Mouse (Mus musculus): ENCODE data around the gene Plbd2. TPM values are rescaled to one million over a fixed set of nuclear protein-coding genes. Genes with fewer than 3 reads are reported as not detected.

Gene Plbd2
- polyA plus RNA-seq (2015; fragmentation: Illumina TruSeq; extraction: RNeasy Lipid Tissue Mini Kit (QIAGEN cat#74804); ENCODE audit: insufficient read depth, low read depth, low replicate concordance): 9.8 TPM

DNA sequence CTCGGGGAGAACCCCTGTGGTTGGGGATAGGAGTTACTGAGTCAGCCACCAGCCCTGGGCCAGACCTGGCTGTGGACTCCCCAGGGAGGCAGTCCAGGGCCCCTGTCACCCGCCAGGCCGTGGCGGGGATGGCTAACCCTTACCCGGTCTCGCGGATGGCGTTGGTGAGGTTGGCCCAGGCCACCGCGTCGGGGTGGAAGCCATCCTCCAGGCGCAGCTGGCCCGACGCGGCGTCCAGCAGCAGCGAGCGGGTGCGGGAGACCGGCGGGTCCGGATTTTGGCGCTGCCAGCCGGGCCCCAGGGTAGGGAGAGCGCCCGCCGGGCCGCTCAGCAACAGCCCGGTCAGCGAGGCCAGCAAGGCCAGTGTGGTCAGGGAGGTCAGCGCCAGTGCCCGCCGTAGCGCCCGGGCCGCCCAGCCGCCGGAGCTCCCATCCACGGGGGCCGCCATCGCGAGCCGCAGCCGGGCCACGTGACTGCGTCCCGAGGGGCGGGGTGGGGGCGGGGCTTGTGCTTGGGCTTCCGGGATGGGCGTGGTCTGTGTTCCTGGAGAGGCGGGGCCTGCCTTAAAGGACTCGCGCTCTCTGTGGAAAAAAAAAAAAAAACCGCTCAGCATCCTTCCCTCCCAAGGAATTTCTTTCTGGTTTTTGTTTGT lies at the start of gene Plbd2:
Plbd2 (minus strand) TSS at position 482 of the 652 bp plus-strand sequence.

DNA sequence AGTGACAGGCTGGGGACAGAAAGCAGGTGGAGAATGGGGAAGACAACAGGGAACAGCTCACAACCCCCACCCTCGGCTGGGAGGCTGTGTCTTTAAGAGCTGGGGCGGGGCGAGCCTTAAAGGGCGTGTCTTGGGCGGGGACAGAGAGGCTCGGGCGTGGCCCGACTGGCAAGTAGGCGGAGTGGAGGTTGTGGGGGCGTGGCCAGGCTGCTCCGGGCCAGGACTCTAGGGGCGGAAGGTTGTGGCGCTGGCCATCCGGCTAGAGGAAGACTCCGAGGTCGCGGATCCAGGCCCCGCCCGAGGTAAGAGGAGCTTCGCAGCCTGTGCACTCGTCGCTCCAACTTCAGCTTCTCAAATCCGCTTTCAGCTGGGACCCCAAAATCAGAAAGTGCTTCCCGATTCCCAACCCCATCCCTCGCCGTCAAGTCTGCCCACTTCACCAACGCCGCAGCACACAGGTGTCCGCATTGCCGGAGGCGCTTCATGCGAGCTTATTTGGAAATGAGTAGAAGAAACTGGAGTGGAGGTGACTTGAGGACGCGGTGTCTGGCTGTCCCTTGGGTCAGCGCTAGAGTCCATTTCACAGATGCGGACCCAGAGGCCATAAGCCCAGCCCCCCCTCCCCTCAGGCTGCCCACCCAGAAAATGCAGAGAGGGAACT lies 7.7 kb upstream of the Plbd2 start, which contains the start of gene Slc8b1:
Slc8b1 (plus strand) TSS at position 187 of the 661 bp plus-strand sequence.

GRCm38 (mm10) chr5:120476296-120476695 lies 27.1 kb downstream of the Plbd2 start, which contains the start of gene Sds:
Sds (plus strand) TSS chr5:120476526.

GRCm38 (mm10) chr5:120472770-120473169 lies 30.7 kb downstream of the Plbd2 start, which contains the start of gene Sdsl:
Sdsl (minus strand) TSS chr5:120472810.

Other genes with a start within 250 kb of the Plbd2 start
- not detected for gene Lhx5, start 71.9 kb downstream of the Plbd2 start, polyA plus RNA-seq (2015; fragmentation: Illumina TruSeq; extraction: RNeasy Lipid Tissue Mini Kit (QIAGEN cat#74804); ENCODE audit: insufficient read depth, low read depth, low replicate concordance)
- 3.5 TPM for gene Sdsl, start 30.8 kb downstream of the Plbd2 start, polyA plus RNA-seq (2015; fragmentation: Illumina TruSeq; extraction: RNeasy Lipid Tissue Mini Kit (QIAGEN cat#74804); ENCODE audit: insufficient read depth, low read depth, low replicate concordance)
- gene Sds, start 27.1 kb downstream of the Plbd2 start, polyA plus RNA-seq (2015; fragmentation: Illumina TruSeq; extraction: RNeasy Lipid Tissue Mini Kit (QIAGEN cat#74804); ENCODE audit: insufficient read depth, low read depth, low replicate concordance): not detected
- gene Slc8b1, start 7.5 kb upstream of the Plbd2 start, polyA plus RNA-seq (2015; fragmentation: Illumina TruSeq; extraction: RNeasy Lipid Tissue Mini Kit (QIAGEN cat#74804); ENCODE audit: insufficient read depth, low read depth, low replicate concordance): 7.8 TPM
- gene Tpcn1, start 85.0 kb upstream of the Plbd2 start, polyA plus RNA-seq (2015; fragmentation: Illumina TruSeq; extraction: RNeasy Lipid Tissue Mini Kit (QIAGEN cat#74804); ENCODE audit: insufficient read depth, low read depth, low replicate concordance): 8.3 TPM
- not detected for gene Iqcd, start 85.4 kb upstream of the Plbd2 start, polyA plus RNA-seq (2015; fragmentation: Illumina TruSeq; extraction: RNeasy Lipid Tissue Mini Kit (QIAGEN cat#74804); ENCODE audit: insufficient read depth, low read depth, low replicate concordance)
- gene Rita1, start 109.0 kb upstream of the Plbd2 start, polyA plus RNA-seq (2015; fragmentation: Illumina TruSeq; extraction: RNeasy Lipid Tissue Mini Kit (QIAGEN cat#74804); ENCODE audit: insufficient read depth, low read depth, low replicate concordance): 1.1 TPM
- 7.5 TPM for gene Ddx54, start 109.1 kb upstream of the Plbd2 start, polyA plus RNA-seq (2015; fragmentation: Illumina TruSeq; extraction: RNeasy Lipid Tissue Mini Kit (QIAGEN cat#74804); ENCODE audit: insufficient read depth, low read depth, low replicate concordance)
- not detected for gene Cfap73, start 130.6 kb upstream of the Plbd2 start, polyA plus RNA-seq (2015; fragmentation: Illumina TruSeq; extraction: RNeasy Lipid Tissue Mini Kit (QIAGEN cat#74804); ENCODE audit: insufficient read depth, low read depth, low replicate concordance)
- 0.24 TPM for gene Rasal1, start 145.2 kb upstream of the Plbd2 start, polyA plus RNA-seq (2015; fragmentation: Illumina TruSeq; extraction: RNeasy Lipid Tissue Mini Kit (QIAGEN cat#74804); ENCODE audit: insufficient read depth, low read depth, low replicate concordance)
- gene Dtx1, start 208.3 kb upstream of the Plbd2 start, polyA plus RNA-seq (2015; fragmentation: Illumina TruSeq; extraction: RNeasy Lipid Tissue Mini Kit (QIAGEN cat#74804); ENCODE audit: insufficient read depth, low read depth, low replicate concordance): 13.4 TPM
- 3.2 TPM for gene Oas2, start 246.2 kb upstream of the Plbd2 start, polyA plus RNA-seq (2015; fragmentation: Illumina TruSeq; extraction: RNeasy Lipid Tissue Mini Kit (QIAGEN cat#74804); ENCODE audit: insufficient read depth, low read depth, low replicate concordance)

All from pancreas, adult 10 weeks (tissue).